Mouse (Mus musculus) thymus, adult 2 months (tissue): Measurements from ENCODE around the gene Trip11. TPM values are rescaled to one million over a fixed set of nuclear protein-coding genes. Genes with fewer than 3 reads are reported as not detected.

Source experiments
- DNase-seq: peaks from one replicate; pipeline ENCODE4 v3.0.0; 2021
- H3K27ac ChIP-seq: fragments of 200-500 bp; 2 replicates; pipeline ENCODE4 v1.5.1; 2012; ENCODE audit warnings: low read length, control low read depth; ENCODE audit not compliant: control insufficient read depth, insufficient read depth
- H3K27me3 ChIP-seq: fragments of 200-500 bp; 2 replicates; pipeline ENCODE4 v1.6.1; 2012; ENCODE audit warnings: mild to moderate bottlenecking, low read length, moderate library complexity, mixed read lengths; ENCODE audit not compliant: control insufficient read depth, insufficient read depth
- H3K36me3 ChIP-seq: fragments of 200-500 bp; 2 replicates; pipeline ENCODE4 v1.6.1; 2012; ENCODE audit warnings: mild to moderate bottlenecking, low read length, moderate library complexity; ENCODE audit not compliant: control insufficient read depth, insufficient read depth
- H3K4me1 ChIP-seq: fragments of 200-500 bp; replicated peaks from 2 replicates; pipeline ENCODE4 v1.6.1; 2012; ENCODE audit warnings: low read length; ENCODE audit not compliant: control insufficient read depth, insufficient read depth
- H3K4me3 ChIP-seq: fragments of 200-500 bp; 2 replicates; pipeline ENCODE4 v1.5.1; 2012; ENCODE audit warnings: mild to moderate bottlenecking, low read length, control low read depth, moderate library complexity; ENCODE audit not compliant: control insufficient read depth, insufficient read depth
- CTCF ChIP-seq: fragments of 200-500 bp; IDR thresholded peaks from 2 replicates; pipeline ENCODE4 v1.5.1; 2012; ENCODE audit warnings: mild to moderate bottlenecking, control low read depth, low read length, moderate library complexity, borderline replicate concordance; ENCODE audit not compliant: control insufficient read depth, poor library complexity, insufficient read depth; ENCODE audit errors: extremely low read depth
- POLR2A ChIP-seq: fragments of 200-500 bp; IDR thresholded peaks from 2 replicates; pipeline ENCODE4 v1.6.1; 2012; ENCODE audit warnings: mild to moderate bottlenecking, low read length, control low read depth, moderate library complexity; ENCODE audit not compliant: control insufficient read depth, poor library complexity, insufficient read depth; ENCODE audit errors: extremely low read depth
- WGBS: fragments of 180-500 bp; shearing (Covaris S2); methylation state at CpG from one replicate; pipeline ENCODE4 v1.1.7; 2018; 5-methylcytosine and 5-hydroxymethylcytosine counted together
- polyA plus RNA-seq: library from polyadenylated mRNA; depleted of rRNA; stranded (reverse); fragments of >200 nt; gene quantifications from 2 replicates; pipeline ENCODE4 v1.2.3, GENCODE M21; 2012; rRNA removed

Trip11 gene
- polyA plus RNA-seq, 1 experiment = 6.4 TPM

- 93% methylated on average over 7 of the region's 7 CpGs for WGBS
Measured at GRCm38 (mm10) chr12:101798189-101798922, 114.7 kb downstream of the Trip11 start.

GRCm38 (mm10) chr12:101794458-101794857 is 118.6 kb downstream of the Trip11 start:
- Histone ChIP-seq H3K27me3 (no peaks in the 10 kb centered on the region), H3K4me1 (no peaks in the 10 kb centered on the region), H3K27ac (no peak overlapping the region), H3K4me3 (no peak overlapping the region), H3K36me3 (no peaks in the 10 kb centered on the region)
- WGBS = 94% methylated on average over 3 of the region's 3 CpGs
- no peak for DNase-seq
- no peak for TF ChIP-seq POLR2A
- no peak for TF ChIP-seq CTCF

More at GRCm38 (mm10) chr12:101798189-101798922, 114.7 kb downstream of the Trip11 start:
- H3K4me3 ChIP-seq = no peak overlapping the region
- no peaks in the 10 kb centered on the region for H3K27me3 ChIP-seq
- no peaks in the 10 kb centered on the region for H3K36me3 ChIP-seq
- no peak overlapping the region for H3K27ac ChIP-seq
- TF ChIP-seq POLR2A (no peak), CTCF (no peak)
- no peaks in the 10 kb centered on the region for H3K4me1 ChIP-seq
- no peak for DNase-seq

GRCm38 (mm10) chr12:101793221-101793621 is 119.8 kb downstream of the Trip11 start:
- Histone ChIP-seq H3K27ac (no peak overlapping the region), H3K27me3 (no peaks in the 10 kb centered on the region), H3K4me3 (no peak overlapping the region), H3K4me1 (no peaks in the 10 kb centered on the region), H3K36me3 (no peaks in the 10 kb centered on the region)
- DNase-seq = no peak
- 79% methylated on average over 5 of the region's 5 CpGs for WGBS
- no peak for TF ChIP-seq POLR2A
- no peak for TF ChIP-seq CTCF

GRCm38 (mm10) chr12:101792684-101793083 is 120.4 kb downstream of the Trip11 start:
- Histone ChIP-seq H3K4me1 (no peaks in the 10 kb centered on the region), H3K27ac (no peak overlapping the region), H3K27me3 (no peaks in the 10 kb centered on the region), H3K4me3 (no peak overlapping the region), H3K36me3 (no peaks in the 10 kb centered on the region)
- no peak for DNase-seq
- TF ChIP-seq CTCF = no peak
- TF ChIP-seq POLR2A = no peak
- WGBS = 96% methylated on average over 4 of the region's 4 CpGs

- no peaks in the 10 kb centered on the region for H3K36me3 ChIP-seq
- TF ChIP-seq POLR2A (no peak), CTCF (no peak)
- H3K4me3 ChIP-seq = no peak overlapping the region
- no peak overlapping the region for H3K27ac ChIP-seq
- 94% methylated on average over 3 of the region's 3 CpGs for WGBS
- H3K4me1 ChIP-seq = no peaks in the 10 kb centered on the region
- no peaks in the 10 kb centered on the region for H3K27me3 ChIP-seq
- no peak for DNase-seq
Measured at GRCm38 (mm10) chr12:101789767-101790166, 123.3 kb downstream of the Trip11 start.

- Histone ChIP-seq H3K4me3 (no peak overlapping the region), H3K27ac (no peak overlapping the region), H3K4me1 (no peaks in the 10 kb centered on the region), H3K36me3 (no peaks in the 10 kb centered on the region), H3K27me3 (no peaks in the 10 kb centered on the region)
- no peak for TF ChIP-seq POLR2A
- no peak for TF ChIP-seq CTCF
- DNase-seq = no peak
- 86% methylated on average over 3 of the region's 3 CpGs for WGBS
Measured at GRCm38 (mm10) chr12:101789250-101789649, 123.8 kb downstream of the Trip11 start.

Other genes starting within 250 kb of the Trip11 start
- 0.05 TPM in 1 of 2 replicates, not detected in the other for gene Tc2n, start 194.7 kb downstream of the Trip11 start, polyA plus RNA-seq
- 11.1 and 16.3 TPM in 2 replicates for gene Fbln5, start 94.2 kb downstream of the Trip11 start, polyA plus RNA-seq
- gene Atxn3, start 45.0 kb upstream of the Trip11 start, polyA plus RNA-seq = 5.5 and 6.0 TPM in 2 replicates
- gene Cpsf2, start 62.7 kb upstream of the Trip11 start, polyA plus RNA-seq = 6.6 and 6.9 TPM in 2 replicates
- 3.7 and 4.7 TPM in 2 replicates for gene Slc24a4, start 215.5 kb upstream of the Trip11 start, polyA plus RNA-seq